Mouse (Mus musculus) retina, embryonic 14.5 days (tissue): ENCODE measurements around the gene Trip11.
"Not testable (repeated sequence)": the region's sequence is repeated elsewhere in the genome, so short reads cannot be mapped to it uniquely, and the experiment has no call there.

Experiments
- DNase-seq: peaks from one replicate; pipeline ENCODE4 v3.0.0-alpha.2; 2015; ENCODE audit warnings: low spot score

Gene Trip11

DNA sequence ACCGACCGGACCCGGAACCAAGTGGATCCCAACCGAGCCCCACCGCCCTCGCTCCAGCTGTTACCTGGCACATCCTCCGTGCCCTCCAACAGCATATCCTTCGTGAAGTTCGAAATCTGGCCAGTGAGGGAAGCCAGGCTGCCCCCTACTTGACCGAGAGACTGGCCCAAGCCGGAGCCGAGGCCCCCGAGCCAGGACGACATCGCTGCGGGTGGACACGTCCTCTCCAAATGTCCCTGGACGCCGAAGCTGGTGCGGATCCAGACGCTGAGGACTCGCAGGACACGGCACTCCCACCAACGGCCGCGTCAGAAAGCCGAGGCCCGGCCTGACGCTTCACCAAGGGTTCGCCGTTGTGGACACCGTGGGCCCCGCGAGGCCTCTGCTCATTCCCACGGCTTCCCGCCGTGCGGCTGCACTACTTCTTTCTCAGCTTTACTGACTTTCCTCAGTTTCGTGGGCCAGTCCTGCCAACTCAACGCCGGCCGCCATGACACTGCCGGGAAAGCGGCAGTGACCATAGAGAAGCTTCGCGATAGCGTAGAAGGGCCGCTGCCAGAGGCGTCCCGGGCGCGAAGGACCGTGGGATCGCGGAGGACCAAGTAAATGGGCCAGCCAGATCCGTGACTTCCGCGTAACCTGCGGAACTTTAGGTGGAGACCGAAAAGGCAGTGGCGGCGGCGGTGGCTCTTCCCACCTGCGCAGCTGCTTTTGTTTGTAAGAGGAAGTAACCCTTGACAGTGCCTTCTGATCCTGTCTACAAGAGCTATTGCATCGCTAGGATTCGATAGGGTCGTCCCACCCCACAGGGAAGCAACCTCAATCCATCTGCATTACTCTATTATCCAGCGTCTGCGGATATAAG is at the start of gene Trip11:
Trip11 (minus strand) TSS at position 642 of the 865 bp plus-strand sequence.
- peak; percentile 91 for DNase-seq

DNA sequence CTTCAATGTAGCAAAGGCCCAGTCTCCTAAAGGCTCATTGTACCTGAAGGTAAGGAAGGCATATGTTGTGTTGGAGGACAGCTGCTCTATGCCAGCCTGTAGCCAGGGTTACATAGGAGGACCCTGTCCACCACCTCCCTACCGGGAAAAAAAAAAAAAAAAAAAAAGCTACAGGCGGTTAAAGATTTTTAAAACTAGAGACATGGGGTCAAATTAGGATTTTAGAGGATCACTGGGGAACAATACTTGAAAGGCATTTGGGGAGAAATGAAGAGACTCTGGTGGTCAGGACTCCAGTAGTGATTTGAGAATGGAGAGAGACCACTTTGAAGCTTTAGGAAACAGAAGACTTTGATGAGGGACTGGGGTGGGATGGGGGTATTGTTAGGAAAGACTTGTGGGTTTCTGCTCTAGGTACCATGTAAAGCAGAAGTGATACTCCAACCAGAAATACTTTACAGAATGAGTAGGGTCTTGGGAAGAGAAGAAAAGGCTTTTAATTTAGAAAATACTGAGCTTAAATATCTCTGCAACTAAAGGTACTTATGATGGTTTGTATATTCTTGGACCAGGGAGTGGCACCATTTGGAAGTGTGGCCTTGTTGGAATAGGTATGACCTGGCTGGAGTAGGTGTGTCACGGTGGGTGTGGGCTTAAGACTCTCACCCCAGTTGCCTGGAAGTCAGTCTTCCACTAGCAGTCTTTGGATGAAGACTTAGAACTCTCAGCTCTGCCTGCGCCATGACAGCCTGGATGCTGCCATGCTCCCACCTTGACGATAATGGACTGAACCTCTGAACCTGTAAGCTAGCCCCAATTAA is 46.1 kb upstream of the Trip11 start:
- DNase-seq: not testable (repeated sequence)

GRCm38 (mm10) chr12:101958556-101958955 is 45.5 kb upstream of the Trip11 start:
- no peak for DNase-seq

- DNase-seq: peak; percentile 94
These were observed 45.0 kb upstream of the Trip11 start, which contains the start of gene Atxn3 for GRCm38 (mm10) chr12:101957942-101958544. Atxn3 (minus strand) TSS chr12:101958246.

GRCm38 (mm10) chr12:101957079-101957941 is 44.2 kb upstream of the Trip11 start:
- DNase-seq: peak; percentile 1

- DNase-seq: not testable (repeated sequence)
These were observed 42.8 kb upstream of the Trip11 start for GRCm38 (mm10) chr12:101955821-101956220.

- no peak for DNase-seq
These were observed 35.7 kb upstream of the Trip11 start for GRCm38 (mm10) chr12:101948801-101949200.

DNA sequence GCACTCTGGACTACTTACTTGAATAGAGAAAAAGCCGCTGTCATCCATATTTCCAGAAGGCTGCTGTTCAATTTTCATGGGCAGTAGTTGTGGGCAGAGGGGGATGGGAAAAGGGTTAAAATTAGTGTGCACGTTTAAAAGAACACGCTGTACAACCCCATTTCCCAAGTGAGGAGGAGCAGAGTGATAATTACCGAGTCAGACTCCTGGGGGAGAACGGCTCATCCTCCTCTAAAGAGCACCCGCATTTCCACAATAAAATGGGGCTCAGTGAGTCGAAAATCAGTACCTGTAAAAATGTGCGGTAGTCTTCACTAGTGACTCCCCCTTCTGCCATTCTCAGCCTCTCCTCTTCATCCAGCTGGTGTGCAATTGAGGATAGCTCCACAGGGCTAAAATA is 34.9 kb upstream of the Trip11 start:
- no peak for DNase-seq

DNA sequence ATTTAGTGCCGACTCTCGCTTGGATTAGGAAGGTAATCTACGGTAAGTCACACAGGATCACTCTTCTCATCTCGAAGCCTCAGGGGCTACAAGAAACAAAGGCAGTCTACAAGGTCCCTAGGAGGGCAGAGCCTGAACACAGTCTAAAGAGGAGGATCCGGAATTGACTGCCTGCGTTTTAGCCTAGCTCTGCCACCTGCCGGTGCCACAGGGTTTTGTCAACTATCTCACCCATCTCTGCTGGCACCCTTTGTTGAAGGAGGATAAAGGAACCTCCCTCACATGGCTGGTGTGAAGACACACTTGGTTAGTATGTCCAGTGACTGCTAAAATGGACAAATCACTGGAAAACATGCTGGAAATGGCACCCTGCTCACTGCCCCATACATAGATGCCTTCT is 24.5 kb upstream of the Trip11 start:
- DNase-seq: no peak

GRCm38 (mm10) chr12:101935223-101935622 is 22.2 kb upstream of the Trip11 start:
- no peak for DNase-seq

- DNase-seq: no peak
These were observed 15.4 kb upstream of the Trip11 start for GRCm38 (mm10) chr12:101928423-101928822.

- DNase-seq: no peak
These were observed 9.2 kb upstream of the Trip11 start for GRCm38 (mm10) chr12:101922313-101922712.

- no peak for DNase-seq
These were observed 6.8 kb upstream of the Trip11 start for GRCm38 (mm10) chr12:101919847-101920246.

DNA sequence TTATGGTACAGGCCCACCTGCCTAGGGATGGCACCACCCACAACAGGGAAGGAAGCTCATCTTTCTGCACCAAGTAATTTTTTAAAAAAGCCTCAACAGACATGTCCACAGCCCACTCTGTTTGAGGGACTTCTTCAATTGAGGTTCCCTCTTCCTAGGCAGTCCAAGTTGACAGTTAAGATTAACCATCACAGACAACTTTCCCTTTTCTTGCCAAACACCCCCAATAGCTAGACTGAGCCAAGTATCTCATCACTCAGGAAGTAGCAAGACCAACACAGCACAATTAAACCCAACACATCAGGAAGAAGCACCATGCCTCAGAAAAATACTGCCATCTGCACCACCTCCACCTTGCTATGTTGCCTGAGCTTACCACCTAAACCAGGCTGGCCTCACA is 4.1 kb upstream of the Trip11 start:
- DNase-seq: no peak

DNA sequence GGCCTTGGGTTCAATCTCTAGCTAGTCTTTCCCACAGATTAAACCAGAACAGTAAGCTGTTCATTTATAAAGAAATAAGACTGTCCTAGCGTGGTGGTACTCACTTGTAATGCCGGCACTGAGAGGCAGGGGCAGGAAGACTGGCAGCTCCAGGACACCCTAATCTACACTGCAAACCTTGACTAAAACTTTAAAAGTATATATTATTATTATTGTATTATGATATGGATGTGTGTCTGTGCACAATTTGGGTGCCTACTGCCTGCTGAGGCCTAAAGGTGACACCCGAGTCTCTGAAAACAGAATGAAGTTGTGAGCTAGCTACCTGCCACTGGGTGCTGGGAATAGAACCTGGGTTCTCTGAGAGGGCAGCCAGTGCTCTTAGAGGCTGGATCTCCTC is 1.7 kb downstream of the Trip11 start:
- no peak for DNase-seq

DNA sequence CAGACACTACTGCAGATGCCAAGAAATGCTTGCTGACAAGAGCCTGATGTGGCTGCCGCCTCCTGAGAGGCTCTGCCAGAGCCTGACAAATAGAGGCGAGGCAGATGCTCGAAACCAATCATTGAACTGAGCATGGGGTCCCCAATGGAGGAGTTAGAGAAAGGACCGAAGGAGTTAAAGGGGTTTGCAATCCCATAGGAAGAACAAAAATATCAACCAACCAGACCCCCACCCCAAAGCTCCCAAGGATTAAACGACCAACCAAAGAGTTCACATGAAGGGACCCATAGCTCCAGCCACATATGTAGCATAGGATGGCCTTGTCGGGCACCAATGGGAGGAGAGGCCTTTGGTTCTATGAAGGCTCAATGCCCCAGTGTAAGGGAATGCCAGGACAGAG is 2.7 kb downstream of the Trip11 start:
- DNase-seq: no peak

DNA sequence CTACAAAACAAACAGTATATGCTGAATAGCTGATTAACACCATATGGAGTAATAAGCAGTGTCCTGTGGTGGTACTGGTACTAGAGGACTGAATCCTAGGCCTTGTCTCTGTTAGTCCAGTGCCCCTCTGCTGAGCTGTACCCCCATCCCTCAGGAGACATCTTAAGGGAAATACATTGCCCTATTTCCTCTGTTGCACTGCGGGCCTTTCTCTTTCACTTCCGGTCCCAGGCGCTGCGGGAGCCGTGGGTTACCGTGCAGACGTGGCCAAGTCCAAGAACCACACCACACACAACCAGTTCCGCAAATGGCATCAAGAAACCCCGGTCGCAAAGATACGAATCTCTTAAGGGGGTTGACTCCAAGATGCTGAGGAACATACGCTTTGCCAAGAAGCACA is 7.2 kb downstream of the Trip11 start:
- no peak for DNase-seq

- no peak for DNase-seq
These were observed 8.2 kb downstream of the Trip11 start for GRCm38 (mm10) chr12:101904906-101905305.

GRCm38 (mm10) chr12:101904170-101904569 is 8.9 kb downstream of the Trip11 start:
- DNase-seq: no peak

DNA sequence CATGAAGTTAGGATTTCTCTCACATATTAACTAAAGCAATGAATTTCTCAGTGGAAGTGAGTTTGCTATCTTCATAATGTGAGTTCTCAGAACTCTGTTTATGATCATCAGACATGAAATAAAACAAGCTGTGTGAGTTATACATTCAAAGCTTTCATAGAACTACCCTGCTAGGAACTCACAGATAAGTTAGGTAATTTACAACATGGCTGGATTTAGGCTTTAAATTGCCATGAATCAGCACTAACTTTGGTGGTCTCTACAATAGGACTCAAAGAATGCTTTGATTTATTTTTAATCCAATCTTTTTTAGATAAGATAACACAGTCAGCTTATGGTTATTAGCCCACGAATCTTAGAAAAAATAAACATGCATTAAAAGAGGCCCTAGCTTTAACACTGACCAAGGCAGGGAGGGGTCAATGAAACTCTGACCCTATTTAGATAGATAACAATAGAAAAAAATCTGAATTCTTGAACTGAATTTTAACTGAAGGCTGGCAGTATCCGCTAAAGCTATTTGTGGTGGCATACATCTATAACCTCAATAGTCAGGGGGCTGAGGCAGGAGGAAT is 13.3 kb downstream of the Trip11 start:
- no peak for DNase-seq

GRCm38 (mm10) chr12:101898966-101899365 is 14.1 kb downstream of the Trip11 start:
- DNase-seq: no peak
